Mouse (Mus musculus) kidney, postnatal 10 days (tissue): ENCODE data around the gene Hddc2.
A peak's percentile ranks its signal among the peaks of the same experiment; 100 is the strongest.

Experiments used
- DNase-seq: peaks from one replicate; pipeline ENCODE4 v3.0.0; 2021; ENCODE audit warnings: mixed read lengths

Gene Hddc2

DNA sequence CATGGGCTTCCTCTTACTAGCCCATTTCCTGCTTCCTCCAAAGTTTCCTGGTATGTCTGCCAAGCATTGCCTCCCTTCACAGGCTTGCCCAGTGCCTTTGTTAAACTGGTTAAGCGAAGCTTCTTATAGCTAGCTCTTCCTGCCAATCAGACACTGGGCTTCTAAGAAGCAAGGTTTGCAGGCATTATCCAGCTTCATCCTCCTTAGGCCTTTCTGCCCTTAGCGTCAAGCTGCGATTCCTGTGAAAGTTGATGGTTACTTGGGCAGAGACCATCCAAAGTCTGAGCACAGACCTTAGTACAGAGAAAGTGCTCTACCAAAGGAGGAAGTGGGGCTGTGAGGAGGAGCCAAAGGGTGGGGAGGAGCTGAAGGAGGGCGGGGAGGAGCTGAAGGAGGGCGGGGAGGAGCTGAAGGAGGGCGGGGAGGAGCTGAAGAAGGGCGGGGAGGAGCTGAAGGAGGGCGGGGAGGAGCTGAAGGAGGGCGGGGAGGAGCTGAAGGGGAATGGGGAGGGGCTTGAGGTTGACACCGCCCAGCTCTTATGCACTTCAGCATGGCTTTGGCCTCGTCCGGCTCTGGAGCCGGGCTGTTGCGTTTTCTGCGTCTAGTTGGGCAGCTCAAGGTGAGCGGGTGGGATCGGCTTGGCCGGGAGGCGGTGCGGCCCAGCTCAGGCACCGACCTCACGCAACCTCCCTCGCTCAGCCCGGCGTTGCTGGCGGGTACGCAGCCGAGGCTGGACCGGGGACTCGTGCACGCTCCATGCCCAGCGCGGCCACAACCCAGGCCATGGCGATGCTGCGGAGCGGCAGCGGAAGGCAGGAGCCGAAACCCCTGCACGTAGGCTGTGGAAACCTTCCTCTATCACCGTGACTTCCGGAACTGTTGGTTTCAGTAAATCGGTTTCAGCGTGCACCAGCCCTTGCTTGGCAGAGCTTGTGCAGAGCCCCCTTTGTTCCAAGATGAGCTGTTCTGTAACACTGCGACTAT lies at the start of gene Hddc2:
Hddc2 (plus strand) TSS at position 519 of the 984 bp plus-strand sequence.
- peak; percentile 88 for DNase-seq

DNA sequence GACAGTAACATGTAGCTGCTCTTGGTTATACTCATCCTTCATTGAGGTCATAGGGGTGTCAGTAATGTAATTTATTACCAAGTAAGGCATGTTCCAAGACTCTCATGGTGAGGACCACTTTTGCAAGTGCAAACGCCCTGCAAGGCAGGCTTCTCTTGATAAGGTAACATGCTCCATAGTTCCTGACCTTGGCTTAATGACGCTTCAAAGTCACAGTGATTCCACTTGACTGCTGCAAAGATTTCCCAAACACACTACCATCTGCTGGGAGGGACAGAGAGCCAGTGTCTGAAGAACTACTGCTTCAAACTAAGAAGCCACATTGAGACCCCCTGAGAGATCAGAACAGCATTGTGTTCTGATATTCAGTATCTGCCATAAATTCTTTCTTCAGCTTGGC lies 40.4 kb upstream of the Hddc2 start:
- no peak for DNase-seq

DNA sequence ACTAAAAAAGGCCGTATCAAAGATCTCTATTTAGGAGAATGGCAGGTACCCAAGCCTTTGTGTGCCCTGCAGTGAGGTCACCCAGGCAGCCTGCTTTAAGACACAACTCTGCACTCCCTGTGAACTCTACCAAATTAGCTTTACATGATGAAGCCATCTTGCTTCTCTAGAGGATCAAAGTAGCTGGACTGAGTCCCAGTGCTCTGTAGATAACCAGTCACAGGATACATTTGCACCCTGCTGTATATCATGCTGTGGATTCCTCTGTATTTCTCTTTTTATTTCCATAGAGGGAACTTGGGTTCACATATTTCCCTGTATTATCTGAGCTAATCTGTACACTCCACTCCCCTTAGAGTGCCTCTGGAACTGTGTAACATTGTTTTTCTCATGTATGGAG lies 40.0 kb upstream of the Hddc2 start:
- DNase-seq, result no peak

DNA sequence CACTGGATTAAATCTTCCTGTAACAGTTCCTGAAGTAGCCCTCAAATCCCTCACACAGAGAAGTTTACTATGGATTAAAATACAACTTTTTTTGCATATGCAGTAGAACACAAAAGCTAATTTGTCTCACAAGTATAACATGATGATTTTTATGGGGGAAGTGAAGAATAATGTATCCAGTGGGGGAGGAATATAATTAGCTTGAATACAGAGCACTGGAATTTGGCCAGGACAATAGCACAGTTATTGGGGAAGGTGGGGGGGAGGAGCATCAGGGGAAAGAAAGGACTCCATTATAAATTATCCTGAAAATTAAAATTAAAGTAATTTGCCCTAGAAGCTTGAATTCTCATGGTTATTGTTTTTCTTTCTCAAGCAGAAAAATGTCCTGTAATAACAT lies 25.4 kb upstream of the Hddc2 start:
- no peak for DNase-seq

DNA sequence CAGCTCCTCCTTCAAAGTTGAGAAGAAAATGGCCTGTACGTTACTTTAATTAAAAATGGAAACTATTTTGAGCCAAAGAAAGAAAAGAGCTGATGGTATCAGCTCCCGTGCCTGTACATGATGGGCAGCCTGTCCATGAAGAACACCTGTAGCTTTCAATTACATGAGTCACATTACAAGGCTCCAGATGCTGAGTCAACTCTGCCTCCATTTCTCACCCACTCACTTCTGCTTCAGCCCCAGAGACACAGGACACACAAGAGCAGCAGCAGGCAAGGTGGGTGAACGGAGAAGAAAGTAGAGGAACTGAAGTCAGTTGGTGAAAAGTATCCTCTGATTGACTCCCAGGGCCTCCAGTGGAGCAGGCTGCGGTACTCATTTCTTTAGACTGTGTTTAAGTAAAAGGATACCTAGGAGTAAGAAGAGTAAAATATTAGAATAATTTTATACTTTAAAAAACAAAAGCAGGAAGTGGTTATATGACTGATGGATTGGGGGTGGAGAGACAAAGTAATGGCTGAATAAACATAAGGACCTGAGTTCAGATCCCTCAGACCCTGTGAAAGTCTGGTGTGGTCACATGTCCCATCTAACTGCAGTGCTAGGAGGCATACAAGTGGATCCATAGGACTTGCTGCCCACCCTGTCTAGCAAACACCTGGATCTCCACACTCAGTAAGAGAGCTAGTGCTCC lies 24.3 kb upstream of the Hddc2 start:
- no peak for DNase-seq

DNA sequence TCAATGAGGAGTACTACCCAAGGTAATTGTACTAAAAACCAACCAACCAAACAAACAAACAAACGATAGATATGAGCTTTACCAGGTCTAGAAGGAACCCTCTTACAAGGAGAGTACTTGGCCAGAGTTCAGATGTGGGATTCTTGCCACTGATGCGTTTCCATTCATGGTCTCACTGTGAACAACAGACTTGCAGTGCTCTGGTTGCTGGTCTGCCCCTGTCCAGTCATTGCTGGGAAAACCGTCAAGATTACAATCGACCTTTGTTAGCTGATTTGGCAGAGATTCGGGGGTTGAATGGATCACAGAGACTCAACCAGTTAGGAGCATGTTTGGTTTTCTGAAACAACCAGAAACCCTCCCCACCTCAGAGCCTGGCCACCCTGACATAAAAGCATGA lies 17.5 kb upstream of the Hddc2 start:
- DNase-seq, result no peak

DNA sequence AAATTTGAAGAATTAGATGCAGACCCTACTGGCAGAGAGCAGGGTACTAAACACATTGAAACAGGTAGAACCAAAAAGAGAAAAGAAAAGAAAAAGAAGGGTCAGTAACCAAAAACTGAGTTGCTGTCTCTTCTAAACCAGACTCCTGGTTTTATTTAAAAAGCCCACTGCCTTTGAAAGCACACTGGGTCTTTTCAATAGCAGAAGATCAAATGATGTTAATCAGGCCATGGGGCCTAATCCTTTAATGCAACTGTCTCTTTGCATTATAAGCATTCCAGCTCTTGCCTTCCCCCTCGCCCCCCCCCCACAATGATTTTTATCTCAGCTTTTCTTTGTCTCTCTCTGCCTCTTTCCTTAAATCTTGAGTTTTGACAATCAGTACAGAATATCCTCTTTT lies 16.7 kb upstream of the Hddc2 start:
- DNase-seq, result no peak

DNA sequence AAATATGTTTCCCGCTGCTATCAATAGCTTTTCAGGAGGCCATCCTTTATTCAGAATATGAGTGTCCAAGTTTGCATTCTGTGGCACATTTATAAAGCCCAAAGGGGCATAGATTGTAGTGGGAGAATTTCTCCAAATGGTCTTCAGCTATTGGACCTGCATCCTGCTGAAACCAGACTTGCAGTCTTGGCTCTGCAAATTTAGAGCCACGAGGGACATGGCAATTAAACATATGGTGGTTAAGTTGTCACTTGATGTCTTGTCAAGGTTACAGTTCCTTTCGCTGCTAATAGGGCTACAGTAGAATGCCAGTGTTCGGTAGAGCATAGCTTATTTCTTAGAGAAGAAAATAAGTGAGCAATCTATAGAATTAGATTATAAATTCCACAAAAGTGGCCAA lies 16.1 kb upstream of the Hddc2 start:
- no peak for DNase-seq

DNA sequence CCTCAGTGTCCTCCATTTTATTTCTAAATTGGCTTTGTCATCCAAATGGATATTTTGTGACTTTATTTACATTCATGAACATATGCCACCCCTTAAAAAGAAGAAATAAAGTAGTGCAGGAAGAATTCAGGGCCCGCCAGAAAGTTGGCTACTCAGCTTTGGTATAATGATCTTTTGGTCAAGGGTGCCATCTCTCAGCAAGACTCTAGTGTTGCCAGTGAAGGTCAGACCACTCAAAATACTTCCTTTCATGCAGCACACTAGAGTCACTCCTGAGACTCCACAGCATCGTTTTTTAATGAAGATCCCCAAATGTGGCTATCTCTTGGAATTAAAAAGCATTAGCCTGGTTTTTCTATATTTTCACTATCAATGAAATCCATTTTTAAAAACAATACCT lies 14.9 kb upstream of the Hddc2 start:
- DNase-seq, result no peak

DNA sequence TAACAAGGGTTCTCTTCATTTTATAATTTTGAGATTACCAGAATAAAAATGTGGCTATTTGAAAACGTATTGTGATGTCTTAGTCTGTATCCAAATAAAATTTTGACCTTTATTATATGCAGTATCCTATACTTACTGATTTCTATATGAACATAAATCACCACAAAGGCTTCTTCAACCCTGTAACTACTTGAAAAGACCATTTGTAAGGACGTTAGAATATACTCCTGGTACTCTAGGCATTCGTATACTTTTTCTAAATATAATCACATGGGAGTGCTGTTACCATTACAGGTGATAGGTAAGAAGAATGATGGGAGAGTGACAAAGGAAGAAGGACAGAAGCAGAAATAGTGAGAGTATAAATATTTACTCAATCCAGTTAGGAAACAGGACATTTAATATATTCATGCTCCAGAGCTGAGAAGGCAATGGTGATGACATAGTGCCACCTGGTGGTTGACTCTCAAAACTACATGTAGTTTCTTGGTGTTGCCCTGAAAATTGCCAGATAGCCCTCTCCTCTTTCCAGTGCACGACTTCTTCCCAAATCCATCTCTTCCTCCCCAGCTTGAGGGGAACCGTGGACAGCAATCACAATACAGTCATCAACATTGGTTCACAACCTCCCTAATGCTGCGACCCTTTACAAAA lies 14.1 kb upstream of the Hddc2 start:
- DNase-seq, result peak; percentile 76

DNA sequence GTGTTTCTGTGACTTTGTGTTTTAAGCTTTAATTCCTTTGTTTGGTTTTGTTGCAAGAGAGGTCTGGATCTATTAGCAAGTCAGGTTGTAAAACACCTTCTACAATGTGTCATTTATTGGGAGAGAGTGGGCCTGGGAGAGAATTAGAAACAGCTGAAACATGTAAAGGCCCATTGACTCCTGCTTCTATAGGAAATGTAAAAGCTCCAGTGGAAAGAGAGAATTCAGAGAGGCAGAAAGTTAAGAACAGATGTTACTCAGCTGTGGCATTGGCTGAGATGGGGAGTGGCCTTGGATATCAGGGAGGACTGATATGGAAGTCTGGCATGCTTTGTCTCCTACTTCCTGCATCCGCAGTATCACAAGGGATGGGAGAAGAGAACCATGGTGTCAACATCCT lies 12.9 kb upstream of the Hddc2 start:
- DNase-seq, result no peak

DNA sequence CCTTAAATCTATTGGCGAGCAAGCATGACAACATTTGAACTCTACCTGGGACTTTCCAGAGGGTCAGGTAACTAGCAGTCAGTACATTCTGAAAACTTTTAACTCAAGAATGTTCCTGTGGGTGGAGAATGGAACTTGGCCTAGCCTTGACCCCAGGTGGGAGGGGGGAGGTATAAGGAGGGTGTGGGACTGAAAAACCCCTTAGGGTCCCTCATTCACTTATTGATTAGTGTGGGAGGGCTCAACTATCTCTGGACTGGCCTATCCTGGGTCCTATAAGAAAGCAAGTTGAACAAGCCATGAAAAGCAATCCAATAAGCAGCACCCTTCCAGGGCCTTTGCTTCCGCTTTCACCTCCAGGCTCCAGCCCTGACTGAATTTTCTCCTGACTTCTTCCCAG lies 9.7 kb upstream of the Hddc2 start:
- DNase-seq, result no peak

DNA sequence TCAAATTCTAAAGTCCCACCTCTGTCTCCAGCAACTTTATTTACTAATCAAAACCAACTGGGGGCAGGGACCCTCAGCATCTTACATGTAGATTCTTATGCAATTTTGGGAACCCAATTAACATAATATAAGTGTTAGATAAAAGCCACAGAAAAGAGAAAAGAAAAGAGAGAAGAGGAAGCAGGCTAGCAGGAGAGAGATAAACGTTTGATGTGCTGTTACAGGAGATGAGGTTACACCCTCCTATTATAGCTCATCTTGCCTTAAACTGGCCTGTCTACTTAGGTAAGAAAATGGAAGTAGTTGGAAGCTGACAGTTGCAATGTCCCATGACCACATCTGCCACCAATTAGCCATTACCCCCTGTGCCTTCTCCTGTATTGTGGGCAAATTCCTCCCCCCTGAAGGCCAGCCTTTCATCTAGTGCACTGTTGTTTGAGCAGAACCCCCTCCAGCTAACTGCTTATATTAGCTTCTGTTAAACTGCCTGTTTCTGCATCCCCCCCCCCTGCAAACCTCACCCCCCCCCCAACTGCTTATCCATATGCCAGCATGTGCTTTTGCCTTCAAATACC lies 6.1 kb upstream of the Hddc2 start:
- no peak for DNase-seq

DNA sequence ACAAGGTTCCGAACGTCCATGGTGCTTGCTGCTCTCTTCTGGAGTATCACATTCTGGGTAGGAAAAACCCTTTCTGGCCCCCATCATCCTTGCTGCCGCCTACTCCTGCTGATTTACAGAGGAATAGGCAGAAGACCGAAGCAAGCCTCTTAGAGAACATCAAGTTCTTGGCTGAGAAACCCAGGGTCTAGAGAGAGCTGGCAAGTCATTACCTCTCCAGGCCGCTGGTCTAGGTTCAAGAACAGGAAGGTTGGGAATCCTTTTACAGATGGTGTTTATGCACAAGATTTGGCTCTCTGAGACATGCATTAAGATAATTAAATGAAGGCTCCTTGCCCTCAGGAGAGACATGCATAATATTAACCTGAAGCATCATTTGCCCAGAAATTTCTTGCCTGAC lies 5.3 kb downstream of the Hddc2 start:
- DNase-seq, result no peak

DNA sequence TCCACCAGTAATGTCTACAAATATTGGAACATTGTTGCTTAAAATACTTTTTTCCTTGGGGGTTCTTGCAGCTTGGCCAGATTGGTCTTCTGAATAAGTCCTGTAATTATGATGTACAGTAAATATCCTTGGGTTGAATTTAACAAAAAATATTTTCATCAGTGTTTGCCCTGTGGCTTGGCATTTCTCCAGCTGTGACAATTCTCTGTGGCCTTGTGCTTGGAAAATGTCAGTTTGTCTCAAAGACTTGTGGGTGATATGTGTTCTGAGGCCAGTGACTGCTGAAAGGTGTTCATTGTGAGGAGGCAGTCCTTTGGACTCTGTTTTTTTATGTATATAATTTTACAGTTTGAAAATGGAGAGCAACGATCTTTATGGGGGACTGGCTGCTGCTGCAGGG lies 16.3 kb downstream of the Hddc2 start:
- no peak for DNase-seq

DNA sequence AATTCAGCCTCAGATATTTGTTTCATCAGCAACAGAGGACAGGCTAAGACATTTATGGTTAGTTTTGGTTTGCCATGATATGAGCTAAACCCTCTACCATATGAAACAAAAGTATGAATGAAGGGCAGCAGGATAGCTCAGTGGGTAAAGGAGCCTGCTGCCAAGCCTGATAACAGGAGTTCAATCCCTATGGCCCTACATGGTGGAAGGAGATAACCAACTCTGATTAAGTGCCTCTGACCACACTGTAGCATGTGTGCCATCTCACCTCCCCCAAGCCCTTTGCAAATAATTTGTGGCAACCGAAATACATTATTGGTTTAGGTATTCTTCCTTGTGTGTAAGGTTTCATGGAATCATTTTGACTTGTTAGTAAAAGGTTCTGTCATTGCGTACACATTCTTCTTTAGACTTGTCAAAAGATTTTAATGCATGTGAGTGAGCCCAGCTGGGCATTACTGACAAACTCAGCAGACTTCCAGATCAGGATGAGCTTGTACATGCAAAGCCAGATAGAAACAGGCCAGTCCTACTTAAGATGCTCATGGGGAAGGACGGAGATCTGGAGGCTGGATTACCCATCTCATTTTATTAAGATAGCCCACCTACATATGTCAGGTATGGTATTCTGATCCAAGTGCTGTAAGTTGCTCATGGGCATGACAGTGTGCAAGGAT lies 17.2 kb downstream of the Hddc2 start:
- no peak for DNase-seq

DNA sequence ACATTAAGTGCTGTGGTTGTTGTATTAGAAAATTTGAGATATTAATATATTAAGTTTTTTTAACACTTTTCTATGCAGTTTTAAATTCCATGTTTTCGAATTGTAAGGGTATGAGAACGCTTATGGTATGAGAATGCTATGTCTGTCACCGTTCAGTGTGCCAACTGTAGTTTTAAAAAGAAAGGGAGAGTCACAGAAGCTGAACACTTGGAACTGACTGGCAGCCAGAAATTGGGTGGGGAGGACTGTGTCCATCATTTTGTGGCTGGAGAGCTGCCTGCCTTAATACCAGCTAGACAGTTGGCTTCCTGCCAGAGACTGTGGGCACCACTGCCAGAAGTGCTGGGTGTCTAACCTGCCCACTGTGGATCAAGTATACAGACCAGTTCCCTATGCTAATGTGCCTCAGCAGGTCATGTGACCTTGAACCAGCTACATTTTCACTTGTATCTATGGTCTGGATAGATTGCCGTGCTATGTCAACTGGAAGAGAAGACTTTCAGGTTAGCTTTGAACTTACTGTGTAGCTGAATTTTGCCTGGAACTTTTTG lies 18.1 kb downstream of the Hddc2 start:
- DNase-seq, result peak; percentile 39

DNA sequence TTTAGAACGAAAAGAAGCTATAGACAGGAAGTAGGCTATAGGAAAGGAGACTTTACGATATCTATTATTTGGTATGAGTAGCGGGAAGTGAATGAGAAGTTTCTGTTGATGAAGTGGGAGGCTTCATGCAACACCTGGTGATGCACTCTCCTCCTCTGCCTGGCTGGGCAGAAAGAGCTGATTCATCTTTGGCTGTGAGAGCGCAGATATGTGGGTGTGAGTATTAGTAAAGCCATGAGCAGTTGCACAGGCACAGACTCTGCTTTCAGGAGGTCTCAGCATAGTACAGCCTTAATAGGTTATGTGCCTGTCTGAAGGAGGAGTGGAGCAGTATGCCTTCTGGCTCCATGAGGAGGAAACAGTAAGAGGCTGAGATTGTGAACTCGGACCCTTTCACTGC lies 23.2 kb downstream of the Hddc2 start:
- no peak for DNase-seq

DNA sequence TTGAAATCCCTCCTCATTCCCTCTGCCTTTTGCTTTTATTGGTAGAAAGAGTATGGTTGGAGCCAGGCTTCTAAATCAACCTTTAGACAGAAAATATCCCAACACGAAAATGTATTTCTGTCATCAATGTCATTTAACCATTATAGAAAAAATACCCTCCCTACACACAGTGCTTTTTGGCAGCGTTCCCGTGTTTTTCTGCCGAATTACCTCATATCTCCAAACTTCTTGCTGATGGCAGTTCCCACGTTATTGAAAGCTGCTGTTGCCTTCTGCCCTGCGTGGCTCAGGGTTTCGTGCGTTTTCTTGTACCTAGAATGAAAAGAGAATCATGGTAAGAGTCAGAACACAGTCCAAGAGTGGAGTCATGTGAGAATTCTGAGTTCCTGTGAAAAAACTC lies 33.2 kb downstream of the Hddc2 start:
- no peak for DNase-seq

DNA sequence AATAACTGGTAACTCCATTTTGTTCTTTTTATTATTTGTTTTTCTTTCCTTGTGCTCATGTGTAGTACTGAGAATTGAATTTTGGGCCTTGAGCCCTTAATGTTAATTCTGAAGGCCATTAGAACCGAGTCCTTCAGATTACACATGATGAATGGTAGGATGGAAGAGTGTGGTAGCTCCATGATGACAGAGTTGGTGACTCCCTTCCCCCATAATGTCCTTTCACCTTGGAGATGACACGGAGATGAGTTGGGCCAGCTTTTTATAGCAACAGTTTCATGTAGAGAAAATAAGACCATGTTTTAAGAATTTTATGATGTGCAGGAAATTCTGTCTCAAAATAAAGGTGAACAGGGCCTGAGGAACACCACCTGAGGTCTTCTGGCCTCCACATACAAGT lies 37.9 kb downstream of the Hddc2 start:
- DNase-seq, result no peak

DNA sequence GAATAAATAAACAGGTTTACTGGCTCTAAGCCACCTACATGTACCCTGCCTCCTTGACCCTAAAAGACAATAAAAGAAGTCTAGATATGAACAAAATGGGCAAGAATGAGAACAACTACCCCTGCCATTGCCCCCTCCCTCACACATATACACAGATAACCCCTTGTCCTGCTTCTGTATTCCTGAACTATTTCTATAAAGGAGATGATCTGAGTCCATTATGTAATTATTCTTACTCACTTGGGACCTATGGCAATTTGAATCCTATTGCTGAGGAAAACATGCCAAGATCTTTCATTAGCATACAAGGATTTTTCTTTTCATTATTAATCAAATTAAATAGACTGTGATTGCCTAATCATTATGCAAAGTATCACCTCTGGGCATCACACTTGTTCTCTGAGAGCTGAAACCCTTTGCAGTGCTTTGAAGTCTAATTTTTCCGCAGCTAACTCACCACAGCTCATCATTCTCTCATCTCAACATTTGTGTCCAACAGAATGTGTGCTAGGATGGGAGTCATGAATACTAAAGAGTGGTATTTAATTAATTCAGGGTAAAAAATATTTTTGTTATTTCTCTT lies 39.8 kb downstream of the Hddc2 start:
- no peak for DNase-seq

DNA sequence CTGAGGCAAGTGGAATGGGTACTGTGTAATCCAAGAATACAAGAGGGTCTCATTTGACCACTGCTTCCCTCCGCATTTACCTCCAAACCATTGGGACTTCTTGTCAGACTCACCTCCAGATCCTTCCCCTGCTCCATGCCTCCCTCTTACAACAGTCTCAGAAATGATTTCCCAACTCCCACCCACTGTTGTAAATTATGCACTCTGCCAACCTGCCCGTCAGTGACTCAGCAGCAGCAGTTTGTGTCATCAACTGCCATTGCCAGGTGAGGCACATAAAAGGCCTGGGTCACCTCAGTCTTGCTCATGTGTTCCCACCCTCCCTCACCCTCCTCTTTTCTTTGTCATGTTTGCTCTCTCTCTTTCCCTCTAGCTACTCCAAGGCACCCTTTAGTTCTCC lies 41.0 kb downstream of the Hddc2 start:
- no peak for DNase-seq
